Mouse (Mus musculus) intestine, postnatal 0 days (tissue): Measurements from ENCODE around the gene Snx1. TPM values are rescaled to one million over a fixed set of nuclear protein-coding genes. Genes with fewer than 3 reads are reported as not detected.
A peak's percentile ranks its signal among the peaks of the same experiment; 100 is the strongest.

Experiments used
- ATAC-seq: fragments of 200-750 bp; cut with Nextera tagmentation; 2 replicates; pipeline ENCODE4 v1.8.0; 2017; ENCODE audit warnings: mild to moderate bottlenecking, moderate TSS enrichment, moderate library complexity
- H3K27ac ChIP-seq: fragments of 300-500 bp; sonication (generic); 2 replicates; pipeline ENCODE4 v1.5.1; 2014; ENCODE audit warnings: mild to moderate bottlenecking, low read depth, low read length, moderate library complexity
- H3K27me3 ChIP-seq: fragments of 300-500 bp; sonication (generic); replicated peaks from 2 replicates; pipeline ENCODE4 v1.6.1; 2014; ENCODE audit warnings: low read length, mixed read lengths; ENCODE audit not compliant: control insufficient read depth, insufficient read depth
- H3K36me3 ChIP-seq: fragments of 300-500 bp; sonication (generic); 2 replicates; pipeline ENCODE4 v1.6.1; 2014; ENCODE audit warnings: mild to moderate bottlenecking, moderate library complexity; ENCODE audit not compliant: control insufficient read depth, insufficient read depth
- H3K4me1 ChIP-seq: fragments of 300-500 bp; sonication (generic); replicated peaks from 2 replicates; pipeline ENCODE4 v1.6.1; 2014; ENCODE audit warnings: antibody characterized with exemption, low read length, mixed read lengths; ENCODE audit not compliant: control insufficient read depth, insufficient read depth
- H3K4me2 ChIP-seq: fragments of 300-500 bp; sonication (generic); replicated peaks from 2 replicates; pipeline ENCODE4 v1.6.1; 2014; ENCODE audit warnings: low read depth, mild to moderate bottlenecking, moderate library complexity
- H3K4me3 ChIP-seq: fragments of 300-500 bp; sonication (generic); 2 replicates; pipeline ENCODE4 v1.5.1; 2014; ENCODE audit warnings: low read depth, low read length
- H3K9ac ChIP-seq: fragments of 300-500 bp; sonication (generic); 2 replicates; pipeline ENCODE4 v1.6.1; 2014; ENCODE audit warnings: mild to moderate bottlenecking, low read depth, low read length
- H3K9me3 ChIP-seq: fragments of 300-500 bp; sonication (generic); 2 replicates; pipeline ENCODE4 v1.6.1; 2016; ENCODE audit warnings: mixed run types; ENCODE audit not compliant: control insufficient read depth
- CTCF ChIP-seq: sonication (generic); IDR thresholded peaks from 2 replicates; pipeline ENCODE4 v1.5.1; 2016; ENCODE audit warnings: low read depth, mild to moderate bottlenecking, control low read depth, antibody characterized with exemption, moderate library complexity
- WGBS: fragments of 180-500 bp; shearing (Covaris S2); extraction: QIAGEN DNeasy Blood & Tissue Kit; methylation state at CpG from one replicate; pipeline ENCODE4 v1.1.7; 2014; 5-methylcytosine and 5-hydroxymethylcytosine counted together
- polyA plus RNA-seq: library from polyadenylated mRNA; unstranded; fragments of >200 nt; fragmentation: Nextera tagmentation; extraction: Ambion mirVana; gene quantifications from 2 replicates; pipeline ENCODE4 v1.2.1, GENCODE M21; 2015

Gene Snx1
- polyA plus RNA-seq, 1 experiment from 2014 or later = 122 TPM

DNA sequence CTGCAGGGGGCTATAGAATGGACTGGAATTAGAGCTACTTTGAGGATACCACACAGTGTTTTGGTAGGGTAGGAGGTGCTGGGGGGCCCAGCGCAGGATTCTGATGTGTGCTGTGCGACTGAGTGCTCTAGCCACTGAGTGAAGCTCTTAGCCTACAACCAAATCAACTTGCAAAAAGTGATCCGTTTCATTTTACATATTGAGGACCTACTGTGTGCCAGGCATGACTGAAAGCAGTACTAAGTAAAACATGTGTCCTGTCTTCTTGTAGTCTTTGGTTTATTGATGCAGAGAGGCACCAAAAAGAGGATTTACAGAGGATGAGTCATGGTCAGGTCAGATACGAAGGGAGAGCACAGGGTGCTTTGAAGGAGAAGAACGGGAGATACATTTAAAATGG lies 40.8 kb upstream of the Snx1 start:
- no peak for TF ChIP-seq CTCF
- Histone ChIP-seq H3K9ac (no peak overlapping the region), H3K36me3 (no peaks in the 10 kb centered on the region), H3K9me3 (no peaks in the 10 kb centered on the region), H3K4me1 (no peaks in the 10 kb centered on the region), H3K27ac (no peak overlapping the region), H3K4me2 (no peak overlapping the region), H3K27me3 (no peaks in the 10 kb centered on the region), H3K4me3 (no peak overlapping the region)
- no peak for ATAC-seq
- WGBS = 76% methylated on average over 5 of the region's 5 CpGs

DNA sequence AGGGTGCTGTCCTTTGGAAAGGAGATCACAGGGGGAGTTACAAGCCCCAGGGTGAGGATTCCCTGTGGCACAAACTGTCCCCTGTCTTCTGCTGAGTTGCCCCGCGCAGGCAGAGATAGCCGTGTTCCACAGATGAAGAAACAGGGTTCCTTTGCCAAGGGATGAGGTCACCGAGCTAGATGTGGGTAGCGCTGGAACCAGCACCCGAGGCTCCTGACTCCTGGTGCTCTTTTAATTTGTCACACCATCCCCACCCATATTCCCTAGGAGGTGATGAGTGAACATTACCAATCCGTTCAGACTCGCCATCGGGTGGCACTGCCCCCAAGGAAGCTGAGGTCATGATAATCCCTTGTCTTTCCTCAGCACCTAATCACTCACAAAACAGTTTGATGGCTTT lies 36.6 kb upstream of the Snx1 start:
- WGBS = 80% methylated on average over 9 of the region's 9 CpGs
- H3K9me3 ChIP-seq = no peaks in the 10 kb centered on the region
- no peak overlapping the region for H3K9ac ChIP-seq
- ATAC-seq = no peak
- no peaks in the 10 kb centered on the region for H3K4me1 ChIP-seq
- H3K27ac ChIP-seq = no peak overlapping the region
- no peaks in the 10 kb centered on the region for H3K27me3 ChIP-seq
- peak; percentile 57 for TF ChIP-seq CTCF
- H3K4me2 ChIP-seq = no peak overlapping the region
- no peak overlapping the region for H3K4me3 ChIP-seq
- no peaks in the 10 kb centered on the region for H3K36me3 ChIP-seq

DNA sequence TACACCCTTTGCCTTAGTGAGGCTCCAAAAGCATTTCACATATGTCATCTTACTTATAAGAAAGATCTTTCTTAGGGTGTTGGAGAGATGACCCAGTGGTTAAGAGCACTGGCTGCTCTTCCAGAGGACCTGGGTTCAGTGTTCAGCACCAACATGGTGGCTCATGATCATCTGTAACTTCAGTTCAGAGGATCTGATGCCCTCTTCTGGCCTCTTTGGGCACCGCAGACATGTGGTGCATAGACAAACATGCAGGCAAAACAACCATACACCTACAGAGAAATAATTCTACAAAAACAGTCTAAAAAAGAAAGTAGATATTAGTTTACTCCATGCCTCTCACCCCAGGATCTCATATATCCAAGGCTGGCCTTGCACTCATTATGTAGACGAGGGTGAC lies 33.8 kb upstream of the Snx1 start:
- TF ChIP-seq CTCF = peak; percentile 40

DNA sequence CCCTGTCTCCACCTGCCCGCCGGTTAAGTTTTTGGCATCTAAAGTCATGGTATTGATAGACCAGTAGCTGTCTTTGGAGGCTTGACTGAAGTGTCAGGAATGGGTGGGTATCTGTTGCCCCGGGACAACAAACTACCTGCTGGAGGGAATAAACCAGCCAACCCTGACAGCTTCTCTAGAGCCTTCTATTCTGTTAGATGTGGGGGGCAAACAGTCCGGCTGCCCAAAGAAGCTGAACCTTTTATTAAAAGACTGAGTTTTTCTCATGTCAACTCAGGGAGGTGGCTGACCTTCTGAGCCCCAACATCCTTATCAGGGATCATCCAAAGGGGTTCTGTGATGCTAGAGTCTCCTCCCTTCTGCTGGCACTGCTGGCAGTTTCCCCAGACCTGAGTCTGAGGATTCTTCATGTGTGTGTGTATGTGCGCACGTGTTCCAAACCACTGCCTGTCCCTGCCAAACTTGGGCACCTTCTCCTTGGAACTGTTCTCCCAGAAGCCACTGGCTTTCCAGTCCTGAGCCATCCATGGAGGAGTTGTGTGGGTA lies 32.6 kb upstream of the Snx1 start:
- Histone ChIP-seq H3K36me3 (no peaks in the 10 kb centered on the region), H3K4me3 (peak overlapping the region; percentile 47; the same call in 1 of the 2 replicates), H3K27ac (no peak overlapping the region), H3K9ac (no peak overlapping the region), H3K4me2 (peak overlapping the region; percentile 81), H3K4me1 (no peaks in the 10 kb centered on the region), H3K9me3 (no peaks in the 10 kb centered on the region), H3K27me3 (no peaks in the 10 kb centered on the region)
- no peak for TF ChIP-seq CTCF
- ATAC-seq = no peak
- 85% methylated on average over 6 of the region's 6 CpGs for WGBS

More for the DNA sequence above, 33.8 kb upstream of the Snx1 start:
- no peak overlapping the region for H3K4me2 ChIP-seq
- no peak overlapping the region for H3K9ac ChIP-seq
- H3K9me3 ChIP-seq = no peaks in the 10 kb centered on the region
- H3K27me3 ChIP-seq = no peaks in the 10 kb centered on the region
- no peak overlapping the region for H3K4me3 ChIP-seq
- no peak overlapping the region for H3K27ac ChIP-seq
- no peak for ATAC-seq
- no peaks in the 10 kb centered on the region for H3K36me3 ChIP-seq
- no peaks in the 10 kb centered on the region for H3K4me1 ChIP-seq
- 94% methylated on average over 2 of the region's 2 CpGs for WGBS

DNA sequence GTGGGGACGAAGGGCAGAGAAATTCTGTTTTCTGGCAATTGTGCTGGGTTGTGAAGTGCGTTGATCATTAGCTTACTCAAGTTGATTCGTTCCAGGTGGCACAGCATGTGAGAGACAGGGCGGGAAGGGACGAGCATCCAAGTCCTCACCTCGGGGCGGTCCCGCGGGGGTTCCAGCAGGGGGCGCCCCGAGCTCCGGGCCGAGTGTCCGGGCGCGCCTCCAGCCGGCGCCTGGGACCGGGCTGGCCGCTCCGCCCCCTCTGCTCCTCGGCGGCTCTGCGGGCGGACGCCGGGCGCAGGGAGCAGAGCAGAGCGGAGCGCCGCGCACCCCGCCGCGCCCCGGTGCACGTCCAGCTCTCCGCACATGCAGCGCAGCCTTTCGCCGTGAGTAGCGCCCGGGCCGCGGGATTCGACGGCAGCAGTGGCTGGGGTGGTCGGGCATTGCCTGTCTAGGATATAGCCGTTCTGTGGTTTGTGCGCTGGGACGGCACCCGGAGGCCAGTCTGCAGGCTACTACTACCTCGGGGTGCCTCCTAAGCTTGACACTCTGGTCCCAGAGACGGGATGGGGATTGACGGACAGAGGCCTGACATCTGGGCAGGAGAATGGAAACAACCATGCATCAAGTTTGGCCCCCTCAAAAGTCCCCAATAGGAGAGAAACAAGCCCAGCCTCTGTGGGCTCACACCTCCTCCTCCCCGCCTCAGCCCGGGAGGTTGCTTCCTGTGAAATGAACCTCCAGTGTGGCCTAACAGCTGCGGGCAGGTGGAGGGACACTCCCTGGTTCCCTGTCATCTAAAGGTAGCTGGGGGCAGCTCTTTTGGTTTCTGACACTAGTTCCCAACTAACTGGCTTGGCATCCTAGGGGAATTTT lies 31.8 kb upstream of the Snx1 start, which contains the start of gene Dapk2:
Gene Dapk2 (plus strand): TSS at position 266 of the 873 bp plus-strand sequence.
- WGBS = under 1% methylated on average over 57 of the region's 58 CpGs
- peak within 1 kb of the TSS; percentile 54; the same call in 1 of the 2 replicates for H3K27ac ChIP-seq
- H3K9me3 ChIP-seq = no peaks in the 10 kb centered on the region
- peak; percentile 80 for ATAC-seq
- no peaks in the 10 kb centered on the region for H3K4me1 ChIP-seq
- peak within 1 kb of the TSS; percentile 47 for H3K4me3 ChIP-seq
- peak within 1 kb of the TSS; percentile 48; the same call in 1 of the 2 replicates for H3K9ac ChIP-seq
- peak within 1 kb of the TSS; percentile 81 for H3K4me2 ChIP-seq
- no peaks in the 10 kb centered on the region for H3K27me3 ChIP-seq
- TF ChIP-seq CTCF = peak; percentile 81
- no peaks in the 10 kb centered on the region for H3K36me3 ChIP-seq

DNA sequence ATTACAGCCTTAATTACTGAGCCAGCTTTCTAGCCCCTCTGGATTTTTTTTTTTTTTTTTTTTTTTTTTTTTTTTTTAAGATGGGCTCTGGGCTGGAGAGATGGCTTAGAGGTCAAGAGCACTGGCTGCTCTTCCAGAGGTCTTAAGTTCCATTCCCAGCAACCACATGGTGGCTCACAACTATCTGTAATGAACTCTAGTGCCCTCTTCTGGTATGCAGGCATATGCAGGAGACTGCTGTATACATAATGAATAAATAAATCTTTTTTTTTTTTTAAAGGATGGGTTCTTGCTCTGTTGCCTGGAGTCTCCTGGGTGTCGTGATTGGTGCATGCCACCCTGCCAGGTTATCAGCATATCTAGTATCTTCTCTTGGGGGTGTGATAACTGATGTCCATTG lies 29.1 kb upstream of the Snx1 start:
- no peaks in the 10 kb centered on the region for H3K9me3 ChIP-seq
- 82% methylated on average over 1 of the region's 1 CpGs for WGBS
- H3K4me2 ChIP-seq = no peak overlapping the region
- ATAC-seq = no peak
- no peaks in the 10 kb centered on the region for H3K27me3 ChIP-seq
- no peaks in the 10 kb centered on the region for H3K4me1 ChIP-seq
- TF ChIP-seq CTCF = peak; percentile 51
- no peak overlapping the region for H3K27ac ChIP-seq
- H3K36me3 ChIP-seq = no peaks in the 10 kb centered on the region
- H3K4me3 ChIP-seq = no peak overlapping the region
- H3K9ac ChIP-seq = no peak overlapping the region
